Mouse (Mus musculus) layer of hippocampus, postnatal 25 days (tissue): ENCODE measurements around the gene Gm4131. TPM values are rescaled to one million over a fixed set of nuclear protein-coding genes. Genes with fewer than 3 reads are reported as not detected.
A peak's percentile ranks its signal among the peaks of the same experiment; 100 is the strongest.

ENCODE experiments used
- DNase-seq, 2 experiments: peaks; one replicate each; pipeline ENCODE4 v3.0.0; 2022; ENCODE audit warnings: mixed read lengths in 2 of 2, low spot score in 1 of 2; ENCODE audit errors: extremely low spot score in 1 of 2
- total RNA-seq, 2 experiments: library from RNA; stranded (reverse); gene quantifications; 2 replicates each; pipeline ENCODE4 v1.2.3; 2021

The Gm4131 gene
- total RNA-seq, 2 experiments from 2014 or later = not detected

DNA sequence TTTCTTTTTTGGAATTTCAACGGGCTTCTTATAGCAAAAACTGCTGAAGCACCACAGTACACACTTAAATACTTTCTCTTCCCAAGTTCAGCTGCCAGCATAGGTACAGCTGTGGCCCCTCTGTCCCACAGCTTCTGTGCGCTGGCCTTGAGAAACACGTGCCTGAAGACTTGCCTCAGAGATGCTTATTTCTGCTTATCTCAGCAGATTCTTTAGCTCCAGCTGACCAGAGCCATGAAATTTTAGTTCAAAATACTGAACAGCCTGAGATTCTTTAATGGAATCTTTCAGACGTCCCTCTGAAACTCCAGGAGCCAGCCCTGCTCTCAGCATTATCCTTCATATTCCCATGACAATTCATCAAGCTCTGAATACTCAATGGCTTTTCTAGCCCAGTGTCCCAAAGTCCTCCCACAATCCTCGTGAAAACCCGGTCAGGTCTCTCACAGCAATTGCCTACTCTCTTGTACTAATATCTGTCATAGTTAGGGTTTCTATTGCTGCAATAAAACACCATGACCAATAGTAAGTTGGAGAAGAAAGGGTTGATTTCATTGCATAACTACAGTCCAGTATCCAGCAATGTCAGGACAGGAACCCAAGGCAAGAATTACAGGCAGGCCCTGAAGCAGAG lies 98.5 kb downstream of the Gm4131 start:
- DNase-seq = no peak

DNA sequence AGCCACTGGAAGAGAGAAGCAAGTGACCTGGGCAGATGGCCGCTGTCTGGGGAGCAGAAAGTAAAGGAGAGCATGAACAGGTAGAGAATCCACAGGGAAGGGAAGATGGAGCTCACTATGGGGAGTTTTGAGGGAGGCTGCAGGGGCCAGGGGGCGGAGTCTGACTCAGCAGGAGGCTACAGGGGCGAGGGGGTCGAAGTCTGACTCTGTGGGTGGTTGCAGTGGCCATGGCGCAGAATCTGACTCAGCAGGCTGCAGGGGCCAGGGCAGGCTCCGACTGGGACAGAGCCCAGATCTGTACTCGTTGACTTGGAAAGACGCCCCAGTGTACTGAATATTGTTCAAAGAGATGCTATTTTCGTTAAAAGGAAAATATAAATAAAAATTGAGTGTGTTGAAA lies 101.8 kb downstream of the Gm4131 start:
- no peak for DNase-seq

DNA sequence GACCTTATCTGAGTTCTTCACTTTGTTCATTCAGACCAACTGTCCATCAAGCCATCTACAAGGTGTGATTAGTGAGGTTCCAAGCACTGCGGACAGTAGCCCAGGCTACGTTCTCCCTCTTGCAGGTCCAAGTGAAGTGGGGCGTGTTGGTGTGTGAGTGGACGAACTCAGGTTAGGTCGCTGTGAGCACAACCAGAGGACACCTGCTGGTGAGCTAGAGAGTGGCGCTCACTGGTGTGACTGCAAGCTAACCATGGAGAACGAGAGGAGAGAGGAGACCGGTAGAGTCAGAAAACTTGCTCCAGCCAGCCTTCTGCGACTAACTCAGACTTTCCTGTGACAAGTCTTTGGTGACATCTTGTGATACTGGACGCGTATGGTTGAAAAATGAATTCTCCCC lies 107.2 kb downstream of the Gm4131 start:
- no peak for DNase-seq

DNA sequence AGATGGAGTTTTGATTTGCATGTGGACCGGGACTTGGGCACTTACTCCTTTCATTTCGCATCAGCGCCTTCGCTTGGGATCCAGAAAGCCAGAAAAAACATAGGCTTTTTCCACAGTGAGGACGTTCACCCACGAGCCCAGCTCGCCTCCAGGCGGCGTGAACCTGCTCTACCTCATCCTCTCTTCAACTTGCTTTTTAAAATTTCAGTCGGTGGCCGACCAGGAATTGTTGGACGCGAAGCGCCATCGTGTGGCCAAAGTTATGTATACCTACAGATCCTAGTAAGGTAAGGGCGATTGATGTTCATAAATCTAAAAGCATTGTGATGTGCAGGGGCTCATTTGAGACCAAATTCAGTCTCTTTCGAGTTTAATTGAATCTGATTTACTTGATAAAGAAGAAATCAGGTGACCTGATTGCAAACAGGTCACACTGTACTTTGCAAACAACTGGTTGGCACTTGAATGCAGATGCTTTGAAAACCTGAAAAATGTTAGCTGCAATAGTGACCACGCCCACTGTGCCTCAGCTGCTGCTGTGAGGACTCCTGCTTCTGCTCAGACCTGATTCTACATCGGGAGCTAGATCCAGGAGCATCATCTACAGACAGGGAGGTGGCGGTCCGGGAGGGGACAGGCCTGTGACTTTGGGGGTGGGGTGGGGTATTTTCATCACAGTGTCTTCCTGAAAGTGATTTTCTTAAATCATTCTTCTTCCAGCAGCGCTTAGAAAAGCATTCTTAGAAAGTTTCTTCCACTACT lies 109.1 kb downstream of the Gm4131 start:
- DNase-seq = peak; percentile 80 to 97

DNA sequence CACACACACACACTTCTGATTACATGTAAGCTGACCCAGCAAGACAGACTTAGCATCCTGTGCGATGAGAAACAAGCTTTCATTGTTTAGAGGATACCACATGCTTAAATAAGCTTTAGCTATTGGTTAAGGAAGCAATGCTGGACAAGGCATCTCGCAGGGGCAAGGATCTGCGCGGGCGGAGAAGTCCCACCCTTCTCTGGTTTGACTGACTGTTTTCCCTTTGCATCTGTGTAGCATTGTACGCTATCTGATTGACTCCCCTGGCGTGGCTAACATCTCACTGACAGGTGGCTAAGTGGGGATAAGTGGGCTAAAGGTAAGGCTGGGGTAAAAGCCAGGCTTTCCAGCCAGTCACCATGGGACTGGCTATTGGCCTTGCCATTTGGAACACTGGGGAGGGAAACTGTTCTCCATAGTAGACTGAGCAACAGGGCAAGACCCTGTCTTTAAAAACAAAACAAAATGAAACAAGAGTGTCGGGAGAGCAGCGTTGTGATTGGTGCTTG lies 110.4 kb downstream of the Gm4131 start, which contains the start of gene Gucy1b2:
Gene Gucy1b2, minus strand, starts transcription at position 51 of the 509 bp plus-strand sequence.
- DNase-seq = no peak

DNA sequence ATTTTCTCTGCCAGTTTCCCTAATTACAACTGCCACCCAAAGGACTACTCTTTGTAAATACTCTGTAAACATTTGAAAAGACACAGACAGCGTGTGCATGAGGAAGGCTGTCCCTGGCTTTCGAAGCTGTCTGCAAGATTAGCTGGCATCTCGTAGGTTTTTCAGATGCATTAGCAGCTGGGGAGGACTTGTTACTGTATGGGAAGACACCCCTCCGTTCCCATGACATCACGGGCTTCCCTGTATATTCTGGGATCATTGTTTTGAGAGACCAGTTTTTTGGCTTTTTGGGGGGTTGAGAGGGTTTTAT lies 111.2 kb downstream of the Gm4131 start:
- no peak for DNase-seq

DNA sequence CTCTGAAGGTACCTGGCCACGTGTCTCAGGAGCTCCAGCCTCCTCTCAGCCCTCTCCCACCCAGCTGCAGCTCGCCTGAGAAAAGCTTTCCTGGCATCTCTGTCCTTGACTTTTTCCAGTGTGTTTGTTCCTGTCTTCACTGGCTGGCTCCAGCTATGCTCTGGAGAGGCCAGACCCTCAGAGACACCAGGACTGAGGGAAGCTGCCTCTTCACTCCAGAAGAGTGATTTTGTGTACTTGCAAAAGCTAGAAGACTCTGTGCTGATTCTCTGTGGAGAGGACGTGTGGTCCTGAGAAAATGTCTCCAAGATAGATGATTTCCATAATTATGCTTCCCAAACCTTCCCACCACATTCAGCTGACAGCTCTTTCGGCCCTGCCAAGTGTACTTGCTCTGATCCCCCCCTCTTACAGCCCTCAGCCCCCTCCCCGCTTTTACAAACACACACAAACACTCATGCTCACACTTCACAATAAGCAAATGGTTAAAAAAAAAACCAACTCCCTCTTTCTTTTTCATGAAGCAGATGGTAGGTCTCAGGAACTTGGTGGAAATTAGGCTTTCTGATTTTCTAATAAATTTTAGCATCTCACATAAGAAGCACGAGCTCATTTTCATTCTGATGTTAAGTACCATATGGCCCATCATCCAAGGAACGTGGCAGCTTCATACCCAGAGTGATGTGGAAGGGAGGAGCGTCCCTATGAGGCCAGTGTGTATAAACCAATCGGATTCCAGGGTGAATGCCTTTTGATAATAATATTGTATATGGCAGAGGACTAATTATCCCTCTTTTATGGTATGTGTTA lies 111.8 kb downstream of the Gm4131 start:
- DNase-seq = no peak

DNA sequence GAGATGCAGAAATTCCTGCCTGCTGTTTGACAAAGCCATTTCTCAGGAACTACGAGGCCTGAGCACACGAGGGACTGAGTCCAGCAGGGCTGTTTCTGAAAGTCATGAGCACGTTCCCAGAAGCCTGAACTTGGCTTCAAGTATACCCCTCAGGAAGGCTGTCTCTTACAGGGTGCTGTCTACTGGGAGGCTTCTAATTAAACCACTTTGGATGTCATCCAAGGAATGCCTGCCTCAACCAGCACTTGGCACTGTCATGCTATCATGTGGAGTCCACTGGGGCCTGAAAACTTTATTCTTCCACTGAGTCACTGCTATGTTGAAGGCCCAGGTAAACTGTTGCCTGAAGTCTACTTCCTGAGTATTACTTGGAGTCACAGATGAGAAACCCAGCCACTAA lies 112.6 kb downstream of the Gm4131 start:
- no peak for DNase-seq

DNA sequence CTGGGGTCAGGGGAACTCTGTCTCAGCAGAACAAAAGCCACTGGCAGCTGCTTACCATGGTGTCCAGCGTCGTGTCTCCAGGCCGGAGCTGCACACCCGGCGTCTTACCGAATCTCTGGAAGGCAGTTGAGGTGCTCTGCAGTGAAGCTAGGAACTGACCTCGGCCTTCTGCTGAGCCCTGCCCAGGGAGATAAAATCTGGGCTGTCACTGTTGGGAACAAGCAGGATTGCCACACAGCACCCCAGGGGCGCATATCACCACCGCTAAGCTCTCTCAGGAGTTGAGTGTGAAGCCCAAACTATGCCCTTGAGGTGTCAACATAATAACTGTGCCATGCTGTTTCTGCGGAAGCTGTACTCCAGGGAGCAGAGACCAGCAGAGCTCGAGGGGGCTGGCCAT lies 113.4 kb downstream of the Gm4131 start:
- no peak for DNase-seq

DNA sequence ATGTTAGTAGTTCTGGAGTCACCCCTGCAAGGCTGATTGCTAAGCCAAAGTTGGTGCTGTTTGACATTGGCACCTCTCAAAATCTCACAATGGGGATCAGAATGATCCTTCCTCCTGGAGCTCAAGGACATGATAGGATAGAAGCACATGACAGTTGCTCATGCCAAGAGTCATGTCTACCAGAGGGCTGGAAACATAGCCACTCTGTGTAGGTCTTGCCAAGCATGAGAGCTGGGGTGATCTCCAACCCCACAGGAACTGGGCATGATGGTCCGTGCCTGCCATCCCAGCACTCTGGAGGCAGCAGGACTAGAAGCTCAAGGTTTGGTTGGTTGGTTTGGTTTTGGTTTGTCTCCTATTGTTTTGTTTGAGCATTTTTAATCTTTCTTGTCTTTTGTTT lies 116.0 kb downstream of the Gm4131 start:
- no peak for DNase-seq

DNA sequence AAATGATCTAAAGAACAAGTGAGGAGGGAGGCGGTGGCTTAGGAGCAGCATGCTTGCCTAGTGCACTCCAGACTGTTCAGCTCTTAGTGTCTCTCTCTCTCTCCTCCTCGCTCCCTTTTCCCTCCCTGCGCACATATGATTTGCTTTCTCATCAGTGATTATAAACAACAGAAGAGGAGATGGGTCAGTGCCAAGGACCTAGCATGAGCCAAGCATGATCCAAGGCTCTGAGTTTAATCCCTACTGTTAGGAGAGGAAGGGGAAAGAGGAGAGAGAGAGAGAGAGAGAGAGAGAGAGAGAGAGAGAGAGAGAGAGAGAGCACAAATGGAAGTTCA lies 119.5 kb downstream of the Gm4131 start:
- DNase-seq = no peak

DNA sequence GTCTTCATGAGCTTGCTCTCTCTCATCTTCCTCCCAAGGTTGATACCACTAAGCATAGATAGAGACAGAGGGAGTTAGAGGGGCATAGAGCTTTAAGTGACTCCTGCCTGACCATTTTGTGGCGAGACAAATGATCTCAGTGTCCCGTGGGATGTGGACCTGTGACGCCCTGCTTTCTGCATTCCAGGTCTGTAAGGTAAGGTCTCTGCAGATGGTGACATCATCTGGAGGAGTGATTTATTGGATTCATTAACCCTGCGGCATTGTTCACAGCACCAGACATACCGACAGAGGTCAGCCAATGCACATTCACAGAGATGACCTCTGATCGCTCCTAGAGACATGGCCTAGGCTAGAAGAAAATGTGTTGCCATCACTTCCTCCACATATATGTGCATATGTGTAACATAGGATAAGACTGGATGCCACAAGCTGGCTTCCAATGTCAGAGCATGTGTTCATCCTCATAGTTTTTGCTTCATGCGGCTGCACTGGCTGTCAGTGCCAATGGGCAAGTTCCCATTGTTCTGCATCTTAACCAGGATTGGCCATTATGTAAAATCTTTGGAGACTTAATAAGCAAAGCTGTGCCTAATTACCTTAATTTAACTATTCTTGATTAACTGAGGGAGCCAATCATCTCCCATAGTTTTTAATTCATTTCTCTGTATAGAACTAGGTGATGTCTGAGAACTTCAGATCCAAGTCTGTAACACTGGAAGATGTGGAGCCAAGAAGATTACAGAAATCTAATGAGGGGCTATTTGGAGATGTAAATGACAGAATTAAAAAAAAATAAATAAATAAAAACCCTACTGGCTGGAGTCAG lies 120.1 kb downstream of the Gm4131 start:
- no peak for DNase-seq

DNA sequence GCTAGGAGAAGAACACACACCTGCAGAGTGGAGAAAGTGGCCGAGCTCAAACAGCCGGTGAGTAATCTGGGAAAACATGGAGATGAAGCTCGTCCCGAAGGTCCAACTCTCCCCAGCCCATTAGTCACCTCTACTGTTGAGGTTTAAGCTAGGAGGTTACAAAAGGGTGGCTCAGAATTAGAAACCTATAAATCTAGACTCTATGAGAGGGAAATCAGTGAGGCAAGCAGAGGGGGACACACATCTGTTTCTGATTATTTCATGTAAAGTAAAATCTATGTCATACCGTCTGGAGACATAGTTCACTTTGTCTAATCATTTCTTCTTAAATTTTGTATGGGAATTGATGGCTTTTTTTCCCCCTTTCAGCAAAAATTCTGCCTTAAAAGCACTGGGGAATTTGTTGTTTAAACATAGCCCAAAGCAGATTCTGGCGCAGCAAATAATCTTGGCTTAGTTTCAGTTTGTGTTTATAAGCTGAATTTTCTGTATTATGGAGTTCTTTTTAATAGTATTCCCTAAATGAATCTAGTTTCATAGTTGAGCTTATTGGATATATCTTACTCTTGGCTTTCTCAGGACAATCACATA lies 122.8 kb downstream of the Gm4131 start:
- DNase-seq = no peak

DNA sequence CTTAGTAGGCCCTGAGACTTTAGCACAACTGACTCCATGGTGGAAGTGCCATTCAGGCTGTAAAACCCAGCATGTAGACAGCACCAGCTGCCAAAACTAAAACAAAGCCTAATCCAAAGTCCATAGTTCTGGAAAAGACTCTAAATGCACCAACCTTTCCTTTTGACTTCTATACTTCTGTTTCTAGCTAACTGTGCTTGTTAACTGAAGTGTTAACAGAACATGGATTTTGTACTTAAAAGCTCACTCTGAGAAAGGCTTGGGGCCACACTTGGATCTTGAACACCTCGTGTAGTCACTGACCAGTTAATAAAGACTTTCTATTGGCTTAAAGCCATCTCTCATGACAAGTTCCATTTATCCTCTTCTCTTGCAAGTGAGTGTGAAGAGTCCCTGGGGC lies 123.8 kb downstream of the Gm4131 start:
- no peak for DNase-seq

DNA sequence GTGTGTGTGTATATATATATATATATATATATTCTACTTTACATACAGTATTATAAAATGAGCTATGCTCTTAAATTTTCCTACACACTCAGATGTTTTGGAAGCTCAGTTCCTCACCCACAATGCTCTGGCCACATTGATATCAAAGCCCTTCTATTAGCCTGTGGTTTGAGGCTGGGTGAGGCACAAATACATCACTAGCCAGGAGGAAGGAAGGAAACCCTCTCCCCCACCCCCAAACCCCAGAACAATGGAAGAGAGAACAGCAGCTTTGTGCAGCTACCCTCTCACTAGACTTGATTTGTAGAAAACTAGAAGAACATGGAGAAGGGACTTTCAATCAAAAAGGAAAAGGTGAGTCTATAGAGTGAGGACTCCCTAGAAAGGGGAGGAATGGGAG lies 126.7 kb downstream of the Gm4131 start:
- no peak for DNase-seq

DNA sequence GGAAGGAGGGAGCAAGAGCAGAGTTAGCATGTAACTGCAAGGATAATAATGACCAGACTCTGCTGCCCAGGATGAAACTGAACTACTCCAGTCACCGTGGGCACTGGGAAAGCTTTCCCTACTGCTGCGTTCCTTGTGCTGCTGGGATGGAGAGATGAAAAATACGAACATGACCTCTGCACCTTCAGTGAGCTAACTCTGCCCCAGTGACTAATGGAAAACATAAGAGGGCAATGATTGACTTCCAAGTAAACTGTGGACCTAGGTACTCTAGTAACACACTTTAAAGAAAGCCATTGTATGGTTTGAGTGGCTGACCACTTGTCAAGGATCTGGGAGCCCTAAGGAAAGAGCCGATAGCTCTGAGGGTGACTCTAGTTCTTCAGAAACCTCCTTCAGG lies 128.5 kb downstream of the Gm4131 start:
- DNase-seq = no peak

DNA sequence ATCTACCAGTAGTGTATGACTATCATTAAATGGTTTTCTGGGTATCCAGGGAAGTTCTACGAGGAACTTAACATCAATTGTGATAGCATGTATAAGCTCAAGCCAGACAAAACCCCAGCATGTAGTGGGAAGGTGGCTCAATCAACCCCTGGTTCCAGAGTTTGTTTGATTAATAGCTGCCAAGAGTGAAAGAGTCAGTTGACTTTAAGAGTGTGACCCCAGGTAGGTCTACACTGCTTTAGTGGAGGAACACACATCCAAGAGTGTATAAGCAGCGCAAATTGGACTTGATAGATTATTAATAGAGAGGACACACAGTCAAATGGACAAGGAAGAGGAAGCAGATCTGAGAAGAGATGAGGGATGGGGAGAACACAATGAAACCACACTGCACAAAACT lies 128.9 kb downstream of the Gm4131 start:
- no peak for DNase-seq

DNA sequence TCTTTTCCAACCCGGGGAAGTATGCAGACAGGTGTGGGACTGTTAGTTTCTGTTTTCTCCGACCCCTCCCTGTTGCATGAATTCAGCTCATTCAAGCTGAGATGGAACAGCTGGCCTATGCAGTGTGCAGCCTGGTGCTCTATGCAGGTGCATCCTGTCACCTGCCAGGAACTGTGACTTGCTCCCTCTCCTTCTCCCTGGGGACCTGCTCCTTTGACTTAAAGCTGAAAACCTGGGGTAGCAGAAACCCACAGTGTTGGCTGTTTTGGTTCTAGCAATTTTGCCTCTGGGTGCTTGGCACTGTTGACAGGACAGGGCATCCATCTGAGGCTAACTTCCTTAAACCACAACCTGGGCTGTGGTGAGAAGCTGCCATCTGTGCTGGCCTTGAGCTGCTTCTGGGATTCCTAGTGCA lies 141.4 kb downstream of the Gm4131 start:
- DNase-seq = no peak

DNA sequence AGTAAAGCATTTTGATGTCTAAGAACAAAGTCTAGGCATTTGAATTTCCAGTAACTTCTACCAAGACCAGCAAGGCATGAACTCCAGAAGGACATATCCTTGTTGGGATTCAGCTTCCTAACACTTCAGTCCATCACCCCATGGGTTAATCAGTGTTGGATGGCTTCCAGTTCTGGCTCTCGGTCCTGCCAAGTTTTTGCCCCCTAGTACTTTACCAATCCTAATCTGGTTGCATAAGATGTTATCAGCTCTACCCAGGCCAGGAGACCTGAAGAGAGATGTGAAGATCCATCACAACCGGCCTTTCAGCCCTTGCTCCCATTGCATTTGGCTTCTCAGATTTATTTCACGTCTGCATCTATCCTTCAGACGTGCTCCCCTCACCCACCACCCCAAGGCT lies 144.5 kb downstream of the Gm4131 start:
- no peak for DNase-seq

DNA sequence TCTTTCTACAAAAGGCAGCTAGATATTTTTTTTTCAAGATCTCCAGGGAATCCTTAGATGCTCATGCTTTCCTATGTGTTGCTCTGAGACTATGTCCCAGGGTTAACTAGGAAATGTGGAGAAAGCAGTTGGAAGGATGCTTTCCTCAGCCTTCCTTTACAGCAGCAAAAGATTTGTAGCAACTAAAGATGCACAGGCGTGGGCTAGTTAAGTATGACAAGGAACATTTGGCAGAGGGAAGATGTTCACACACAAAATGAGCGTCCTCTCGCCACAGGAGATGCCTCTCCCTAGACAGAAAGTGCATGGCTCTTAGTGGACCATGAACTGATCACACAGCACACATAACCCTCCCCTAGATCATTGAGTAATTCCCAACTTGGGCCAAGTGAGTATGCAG lies 149.2 kb downstream of the Gm4131 start:
- DNase-seq = no peak
